Mouse (Mus musculus) urinary bladder, postnatal 14 days (tissue): ENCODE measurements around the gene Piwil4.

Experiments
- DNase-seq: peaks from one replicate; pipeline ENCODE4 v3.0.0; 2021; ENCODE audit warnings: low spot score

The Piwil4 gene

GRCm38 (mm10) chr9:14668382-14668781 lies 72.2 kb downstream of the Piwil4 start:
- DNase-seq: no peak

DNA sequence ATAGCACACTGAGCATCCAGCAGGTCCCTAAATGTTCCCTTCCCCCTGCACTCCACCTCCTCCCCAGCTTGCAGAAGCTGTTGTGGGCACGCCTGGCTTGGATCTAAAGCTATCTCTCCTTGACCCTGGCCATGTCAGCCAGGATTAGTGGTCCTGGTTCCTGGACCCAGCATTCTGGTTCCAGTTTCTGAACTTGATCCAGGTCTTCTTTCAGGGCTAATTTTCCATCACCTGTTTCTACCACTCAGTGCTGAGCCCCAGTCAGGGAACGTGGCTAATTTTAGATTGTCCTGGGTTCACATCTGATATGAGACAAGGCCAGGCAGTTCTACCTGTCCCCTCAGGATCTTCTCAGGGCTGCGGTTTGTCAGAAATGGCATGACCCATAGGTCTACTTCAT lies 74.5 kb downstream of the Piwil4 start:
- no peak for DNase-seq

DNA sequence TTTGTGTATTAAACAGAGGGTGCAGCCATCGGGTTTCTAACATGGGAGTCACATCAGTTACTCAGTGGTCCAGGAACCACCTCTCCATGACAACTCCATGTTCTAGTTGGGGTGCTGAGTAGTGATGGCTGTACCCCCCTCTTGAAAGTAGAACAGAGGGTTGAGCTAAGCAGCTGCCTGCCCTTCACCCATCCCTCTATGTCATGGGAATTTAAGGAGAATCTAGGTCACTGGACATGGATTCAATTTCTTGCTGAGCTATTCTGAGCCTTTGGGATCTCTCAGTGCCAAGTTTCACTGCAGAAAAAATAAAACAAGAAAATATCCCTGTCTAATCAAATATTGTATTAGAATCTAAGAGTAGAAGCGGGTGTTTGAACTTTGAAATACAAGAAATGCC lies 76.9 kb downstream of the Piwil4 start:
- no peak for DNase-seq

GRCm38 (mm10) chr9:14662876-14663275 lies 77.7 kb downstream of the Piwil4 start:
- peak; percentile 65 for DNase-seq

- DNase-seq: peak; percentile 75
Measured at GRCm38 (mm10) chr9:14662138-14662537, 78.4 kb downstream of the Piwil4 start.

GRCm38 (mm10) chr9:14657926-14658325 lies 82.6 kb downstream of the Piwil4 start:
- no peak for DNase-seq

DNA sequence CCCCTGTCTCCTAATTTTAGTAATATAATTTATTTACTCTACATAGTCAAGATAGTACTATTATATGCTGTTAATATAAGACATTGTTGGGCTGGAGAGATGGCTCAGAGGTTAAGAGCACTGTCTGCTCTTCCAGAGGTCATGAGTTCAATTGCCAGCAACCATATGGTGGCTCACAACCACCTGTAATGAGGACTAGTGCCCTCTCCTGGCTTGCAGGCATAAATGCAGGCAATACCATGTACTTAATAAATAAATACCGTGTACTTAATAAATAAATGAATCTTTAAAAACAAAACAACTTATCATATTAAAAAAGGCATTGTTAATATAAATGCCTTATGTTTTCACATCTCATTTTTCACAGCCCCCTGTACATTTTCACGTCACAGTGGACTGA lies 86.5 kb downstream of the Piwil4 start:
- DNase-seq: no peak

GRCm38 (mm10) chr9:14652761-14653160 lies 87.8 kb downstream of the Piwil4 start:
- DNase-seq: no peak

GRCm38 (mm10) chr9:14647849-14648248 lies 92.7 kb downstream of the Piwil4 start:
- DNase-seq: no peak

DNA sequence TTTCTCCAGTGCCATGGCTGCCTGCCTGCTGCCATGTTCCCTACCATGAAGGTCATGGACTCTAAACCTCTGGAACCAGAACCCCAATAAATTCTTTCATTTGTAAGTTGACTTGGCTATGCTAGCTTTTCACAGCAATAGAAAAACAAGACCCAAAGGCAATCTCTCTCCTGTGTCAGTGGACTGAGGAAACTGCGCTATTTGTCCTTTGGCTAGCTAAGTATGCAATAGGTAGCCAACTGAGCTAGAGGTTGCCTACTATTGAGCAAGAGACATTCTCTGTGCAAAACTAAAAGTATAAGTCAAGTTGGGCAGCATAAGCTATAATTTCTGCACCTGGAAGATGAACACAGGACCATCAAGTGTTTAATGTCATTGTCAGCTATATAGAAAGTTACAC lies 93.9 kb downstream of the Piwil4 start:
- no peak for DNase-seq
